Mouse (Mus musculus): ENCODE measurements around the gene Rgl2.

DNA sequence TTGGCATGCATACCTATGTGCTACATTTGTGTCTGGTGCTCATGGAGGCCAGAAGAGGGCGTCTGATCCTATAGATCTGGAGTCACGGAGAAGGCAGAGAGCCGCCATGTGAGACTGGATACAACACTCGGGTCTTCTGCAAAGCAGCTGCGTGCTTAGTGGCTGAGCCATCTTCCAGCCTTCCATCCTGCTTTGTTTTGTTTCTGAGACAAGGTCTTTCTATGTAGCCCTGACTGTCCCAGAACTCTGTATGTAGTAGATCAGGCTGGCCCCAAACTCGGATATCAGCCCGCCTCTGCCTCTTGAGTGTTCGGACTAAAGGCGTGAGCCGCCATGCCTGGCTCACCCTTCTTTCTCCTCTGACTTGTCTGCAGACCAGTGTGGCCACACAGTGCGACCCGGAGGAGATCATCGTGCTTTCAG lies 14.4 kb upstream of the Rgl2 start:
- TF ChIP-seq CHD2 (IDR thresholded peaks at IDR 0.05; ENCODE audit: low read depth, low read length): no peak
- TF ChIP-seq MAFK (IDR thresholded peaks at IDR 0.05; ENCODE audit: insufficient read depth, low read depth, low read length): no peak
- no peak for TF ChIP-seq ZC3H11A (IDR thresholded peaks at IDR 0.05; ENCODE audit: borderline replicate concordance, low read depth, low read length)
- no peak for TF ChIP-seq ZNF384 (IDR thresholded peaks at IDR 0.05; ENCODE audit: low read depth, low read length)
- no peak for TF ChIP-seq HCFC1 (IDR thresholded peaks at IDR 0.05; ENCODE audit: borderline replicate concordance, insufficient read depth, low read length)
